Mouse (Mus musculus): ENCODE data around the gene Slc38a4.

The Slc38a4 gene

GRCm38 (mm10) chr15:96971906-96972305, 83.8 kb downstream of the Slc38a4 start:
- in situ Hi-C loops (cut with MboI, MseI): no loop called here

GRCm38 (mm10) chr15:96969792-96970191, 86.0 kb downstream of the Slc38a4 start:
- in situ Hi-C loops (cut with MboI, MseI): loop anchor here (10.0 kb wide), 1 partner anchor 165 kb away; no protein-coding TSS in a partner anchor

- in situ Hi-C loops (cut with MboI, MseI): loop anchor here (10.0 kb wide), 1 partner anchor 166 kb away; no protein-coding TSS in a partner anchor
These were observed 87.0 kb downstream of the Slc38a4 start for GRCm38 (mm10) chr15:96968741-96969140.

- in situ Hi-C loops (cut with MboI, MseI): loop anchor here (10.0 kb wide), 1 partner anchor 168 kb away; no protein-coding TSS in a partner anchor
These were observed 89.4 kb downstream of the Slc38a4 start for GRCm38 (mm10) chr15:96966326-96966725.

GRCm38 (mm10) chr15:96963735-96964134, 92.0 kb downstream of the Slc38a4 start:
- in situ Hi-C loops (cut with MboI, MseI): loop anchor here (10.0 kb wide), 1 partner anchor 171 kb away; no protein-coding TSS in a partner anchor

GRCm38 (mm10) chr15:96963318-96963717, 92.4 kb downstream of the Slc38a4 start:
- in situ Hi-C loops (cut with MboI, MseI): loop anchor here (10.0 kb wide), 1 partner anchor 171 kb away; no protein-coding TSS in a partner anchor

GRCm38 (mm10) chr15:96960343-96960742, 95.4 kb downstream of the Slc38a4 start:
- in situ Hi-C loops (cut with MboI, MseI): loop anchor here (10.0 kb wide), 1 partner anchor 174 kb away; no protein-coding TSS in a partner anchor

GRCm38 (mm10) chr15:96959247-96959646, 96.5 kb downstream of the Slc38a4 start:
- in situ Hi-C loops (cut with MboI, MseI): no loop called here

- in situ Hi-C loops (cut with MboI, MseI): no loop called here
These were observed 99.1 kb downstream of the Slc38a4 start for GRCm38 (mm10) chr15:96956699-96957098.

- in situ Hi-C loops (cut with MboI, MseI): no loop called here
These were observed 101.4 kb downstream of the Slc38a4 start for GRCm38 (mm10) chr15:96954389-96954788.

- in situ Hi-C loops (cut with MboI, MseI): no loop called here
These were observed 101.9 kb downstream of the Slc38a4 start for GRCm38 (mm10) chr15:96953938-96954238.

- in situ Hi-C loops (cut with MboI, MseI): no loop called here
These were observed 102.4 kb downstream of the Slc38a4 start for GRCm38 (mm10) chr15:96953112-96953937.

GRCm38 (mm10) chr15:96952488-96952887, 103.3 kb downstream of the Slc38a4 start:
- in situ Hi-C loops (cut with MboI, MseI): no loop called here

- in situ Hi-C loops (cut with MboI, MseI): no loop called here
These were observed 104.0 kb downstream of the Slc38a4 start for GRCm38 (mm10) chr15:96951783-96952182.

GRCm38 (mm10) chr15:96948471-96948870, 107.3 kb downstream of the Slc38a4 start:
- in situ Hi-C loops (cut with MboI, MseI): loop anchor here (10.0 to 25.0 kb wide), 3 partner anchors 244 to 816 kb away; partner anchors contain the start of gene Rapgef3

Measured in regulatory T cell (primary cell).